Mouse (Mus musculus): ENCODE measurements around the gene Rbm11.

DNA sequence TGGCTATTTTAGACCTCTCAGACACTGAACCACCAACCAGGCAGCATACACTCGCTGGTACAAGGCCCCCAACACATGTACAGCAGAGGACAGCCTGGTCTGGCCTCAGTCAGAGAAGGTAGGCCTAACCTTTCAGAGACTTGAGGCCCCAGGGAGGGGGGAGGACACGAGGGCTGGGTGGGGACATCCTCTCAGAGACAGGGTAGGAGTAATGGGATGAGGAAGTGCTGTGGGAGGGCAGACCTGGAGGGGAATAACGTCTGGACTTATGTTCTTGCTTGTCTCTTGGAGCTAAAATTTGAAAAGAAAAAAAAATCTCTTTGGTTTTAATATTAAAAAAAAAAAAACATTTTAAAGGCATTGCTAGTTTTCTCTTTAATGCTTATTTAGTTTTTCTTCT is 6.2 kb upstream of the Rbm11 start:
- TF ChIP-seq CTCF (IDR thresholded peaks at IDR 0.05; ENCODE audit: borderline replicate concordance, extremely low read depth, insufficient read depth, insufficient read length) (no peak), POLR2A (IDR thresholded peaks at IDR 0.05; ENCODE audit: borderline replicate concordance, extremely low read depth, insufficient read depth, insufficient read length, poor library complexity, severe bottlenecking) (no peak)

All from brain, embryonic 14.5 days (tissue).